Mouse (Mus musculus): ENCODE measurements around the gene Limch1.

The Limch1 gene

GRCm38 (mm10) chr5:66747761-66748430 is 2.3 kb downstream of the Limch1 start:
- DNase-seq, result peak in 1 of 2 experiments; percentile 22

GRCm38 (mm10) chr5:66748448-66749115 is 3.0 kb downstream of the Limch1 start:
- no peak for DNase-seq

GRCm38 (mm10) chr5:66750641-66751040 is 5.0 kb downstream of the Limch1 start:
- peak; percentile 39 to 45 for DNase-seq

- no peak for DNase-seq
These were observed 5.8 kb downstream of the Limch1 start for GRCm38 (mm10) chr5:66751332-66751980.

- no peak for DNase-seq
These were observed 8.0 kb downstream of the Limch1 start for GRCm38 (mm10) chr5:66753620-66754019.

GRCm38 (mm10) chr5:66756821-66757705 is 11.4 kb downstream of the Limch1 start:
- DNase-seq, result no peak

GRCm38 (mm10) chr5:66757706-66758237 is 12.1 kb downstream of the Limch1 start:
- DNase-seq, result no peak

GRCm38 (mm10) chr5:66759354-66759753 is 13.7 kb downstream of the Limch1 start:
- no peak for DNase-seq

GRCm38 (mm10) chr5:66760747-66761146 is 15.1 kb downstream of the Limch1 start:
- peak; percentile 37 to 50 for DNase-seq

- DNase-seq, result no peak
These were observed 16.4 kb downstream of the Limch1 start for GRCm38 (mm10) chr5:66762006-66762405.

- no peak for DNase-seq
These were observed 18.5 kb downstream of the Limch1 start for GRCm38 (mm10) chr5:66764129-66764528.

- no peak for DNase-seq
These were observed 20.3 kb downstream of the Limch1 start for GRCm38 (mm10) chr5:66765911-66766310.

GRCm38 (mm10) chr5:66768034-66768433 is 22.4 kb downstream of the Limch1 start:
- DNase-seq, result peak in 1 of 2 experiments; percentile 31

GRCm38 (mm10) chr5:66769070-66769469 is 23.4 kb downstream of the Limch1 start:
- DNase-seq, result no peak

GRCm38 (mm10) chr5:66769558-66769957 is 23.9 kb downstream of the Limch1 start:
- no peak for DNase-seq

GRCm38 (mm10) chr5:66777999-66778710 is 32.5 kb downstream of the Limch1 start:
- no peak for DNase-seq

- DNase-seq, result no peak
These were observed 34.7 kb downstream of the Limch1 start for GRCm38 (mm10) chr5:66780371-66780770.

- no peak for DNase-seq
These were observed 35.9 kb downstream of the Limch1 start for GRCm38 (mm10) chr5:66781507-66781906.

- DNase-seq, result no peak
These were observed 37.2 kb downstream of the Limch1 start for GRCm38 (mm10) chr5:66782851-66783250.

- DNase-seq, result no peak
These were observed 39.2 kb downstream of the Limch1 start for GRCm38 (mm10) chr5:66784624-66785361.

- DNase-seq, result no peak
These were observed 40.5 kb downstream of the Limch1 start for GRCm38 (mm10) chr5:66785995-66786620.
